Mouse (Mus musculus) stomach, postnatal 0 days (tissue): ENCODE data around the gene Gmpr.

Experiments
- CTCF ChIP-seq: IDR thresholded peaks from 2 replicates; pipeline ENCODE4 v1.5.1; 2016; ENCODE audit warnings: antibody characterized with exemption, low read depth, mild to moderate bottlenecking, moderate library complexity
- EP300 ChIP-seq: optimal IDR thresholded peaks from 2 replicates; pipeline ENCODE3; 2016; ENCODE audit warnings: antibody characterized with exemption

DNA sequence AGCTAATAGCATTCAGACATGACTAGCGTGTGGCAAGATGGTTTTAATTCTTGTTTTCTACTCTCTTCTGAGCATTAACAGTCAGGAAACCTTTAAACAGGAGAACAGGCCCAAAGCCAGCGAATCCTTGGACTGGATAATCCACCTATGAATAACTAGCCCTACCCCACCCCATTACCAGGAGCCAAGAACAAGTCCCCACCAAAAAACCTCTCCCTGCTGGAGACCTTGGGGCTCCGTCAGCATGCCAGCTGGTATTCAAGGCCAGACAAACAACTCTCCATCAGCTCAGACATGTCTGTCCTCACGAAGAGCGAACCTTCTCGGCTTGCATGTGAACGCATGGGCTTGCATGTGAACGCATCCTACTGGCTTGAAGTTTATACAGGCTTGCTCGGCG is 41.6 kb upstream of the Gmpr start:
- TF ChIP-seq EP300 (no peak), CTCF (no peak)
